Mouse (Mus musculus): ENCODE measurements around the gene Leap2.

The Leap2 gene

GRCm38 (mm10) chr11:53423036-53423435 lies at the start of gene Leap2:
Gene Leap2 (minus strand): TSS chr11:53423170.
- no peak for DNase-seq

- DNase-seq, result no peak
Observed at GRCm38 (mm10) chr11:53472709-53473108, 49.7 kb upstream of the Leap2 start.

DNA sequence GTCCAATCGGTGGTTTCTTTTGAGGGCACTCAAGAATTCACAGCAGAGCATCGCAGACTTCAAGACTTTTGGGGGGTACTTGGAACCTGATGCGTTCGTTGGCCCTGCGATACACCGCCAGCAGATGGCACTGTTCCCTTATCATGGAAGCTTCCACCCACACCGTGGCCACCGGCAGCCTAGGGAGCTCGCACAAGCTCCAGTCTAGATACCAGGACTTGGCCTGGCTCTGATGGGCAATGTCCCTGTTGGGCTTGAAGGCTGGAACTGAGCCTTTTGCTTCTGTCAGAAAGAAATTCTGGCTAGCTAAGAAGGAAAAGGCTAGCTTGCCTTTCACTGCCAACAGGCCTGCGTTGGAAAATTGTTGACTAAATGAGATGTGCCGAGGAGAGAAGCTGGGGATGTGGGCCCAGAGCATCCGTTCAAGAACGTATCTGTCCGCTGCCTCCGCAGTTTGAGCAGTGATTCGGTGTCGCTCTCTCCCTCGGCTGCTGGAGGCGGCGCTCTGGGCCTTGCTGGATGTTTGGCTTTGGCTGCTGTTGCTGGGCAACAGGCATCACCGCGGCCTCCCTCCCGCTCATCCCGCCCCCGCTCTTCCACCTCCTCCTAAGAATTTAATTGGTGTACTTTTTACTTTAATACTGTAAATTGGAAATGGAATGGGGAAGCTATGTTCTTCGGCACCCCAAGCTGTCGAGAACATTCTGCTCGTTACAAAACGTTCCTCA lies 47.2 kb upstream of the Leap2 start, which contains the start of gene Gm9837:
TSS of gene Gm9837 (minus strand) at position 512 of the 728 bp plus-strand sequence.
- DNase-seq, result peak; percentile 94

DNA sequence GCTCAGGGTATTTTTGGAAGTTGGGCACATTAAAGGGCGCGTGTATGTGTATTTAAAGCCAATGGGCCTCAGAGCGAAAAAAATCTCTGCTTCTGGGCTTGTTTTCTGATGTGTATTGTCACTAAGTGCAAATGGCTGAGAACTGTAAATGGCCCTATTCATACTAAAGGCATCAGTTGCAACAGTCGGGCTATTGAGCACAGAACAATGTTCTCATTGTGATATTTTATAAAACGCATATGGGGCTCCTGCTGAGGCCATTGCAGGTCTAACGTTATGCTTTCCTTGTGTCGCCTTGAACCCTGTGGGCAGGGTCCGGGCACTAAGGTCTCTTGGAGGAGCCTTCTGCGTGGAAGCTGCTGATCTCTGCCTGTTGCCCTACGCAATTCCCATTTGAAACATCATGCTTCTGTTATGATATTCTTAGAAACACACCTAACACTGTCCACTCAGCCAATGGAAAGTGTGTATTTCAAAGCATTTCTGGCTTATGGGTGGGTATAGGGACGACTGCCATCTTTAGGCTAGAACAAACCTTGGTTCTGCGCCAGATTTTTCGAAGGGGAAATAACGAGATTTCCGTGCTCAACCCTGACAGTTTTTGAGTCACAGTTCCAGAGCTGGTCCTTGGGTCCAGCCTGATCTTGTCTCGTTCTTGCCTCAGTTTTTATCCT lies 46.5 kb upstream of the Leap2 start:
- peak; percentile 67 for DNase-seq

GRCm38 (mm10) chr11:53466231-53466971 lies 43.4 kb upstream of the Leap2 start:
- peak; percentile 88 for DNase-seq

GRCm38 (mm10) chr11:53463551-53464424 lies 40.8 kb upstream of the Leap2 start:
- peak; percentile 67 for DNase-seq

GRCm38 (mm10) chr11:53461727-53462126 lies 38.8 kb upstream of the Leap2 start:
- DNase-seq, result peak; percentile 54

DNA sequence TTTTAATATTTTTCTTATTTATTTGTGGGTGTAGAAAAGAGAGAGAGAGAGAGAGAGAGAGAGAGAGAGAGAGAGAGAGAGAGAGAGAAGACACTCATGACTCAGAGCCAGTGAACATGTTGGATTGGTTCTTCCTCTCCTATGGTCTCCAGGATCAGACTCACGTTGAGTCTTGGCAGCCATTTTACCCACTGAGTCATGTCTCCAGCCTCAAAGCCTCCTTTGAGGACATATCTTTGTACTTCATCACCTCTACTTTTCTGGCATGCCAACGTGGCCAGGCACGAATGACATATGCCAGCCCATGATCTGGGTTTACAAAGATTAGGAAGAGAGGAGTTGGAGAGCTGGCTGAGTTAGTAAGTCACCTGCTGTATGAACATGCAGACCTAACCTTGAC lies 37.2 kb upstream of the Leap2 start:
- no peak for DNase-seq

- DNase-seq, result no peak
Observed at GRCm38 (mm10) chr11:53458996-53459395, 36.0 kb upstream of the Leap2 start.

DNA sequence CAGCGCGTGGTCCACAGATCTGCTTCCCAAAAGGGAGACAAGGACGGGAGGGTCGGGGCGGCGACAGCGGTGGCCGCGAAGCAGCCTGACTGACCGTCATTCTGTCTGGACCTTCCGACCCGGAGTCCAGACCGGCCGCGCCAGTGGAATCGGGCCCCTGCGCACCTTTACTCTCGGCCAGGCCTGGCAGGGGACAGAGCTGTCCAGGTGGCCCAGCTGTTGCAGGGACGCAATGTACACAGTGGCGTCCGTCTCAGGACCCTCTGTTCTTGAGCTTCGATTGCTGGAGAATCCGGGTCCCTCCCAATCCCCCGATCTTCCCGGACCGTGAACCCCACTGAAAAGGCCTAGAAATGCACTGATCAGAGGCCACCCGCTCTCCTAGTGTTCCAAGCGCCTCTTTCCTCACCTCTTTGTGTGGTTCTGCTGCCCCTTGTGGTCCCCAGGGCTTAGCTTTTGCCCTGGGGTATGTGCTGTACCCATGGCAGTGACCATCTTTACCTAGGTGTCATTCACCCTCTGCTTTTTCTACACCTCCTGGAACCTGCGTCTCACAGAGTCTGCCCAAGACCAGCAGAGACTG lies 34.5 kb upstream of the Leap2 start:
- DNase-seq, result peak; percentile 46

GRCm38 (mm10) chr11:53456474-53457371 lies 33.8 kb upstream of the Leap2 start, which contains the start of the genes Gm10447 and Shroom1:
Gene Gm10447 (minus strand): TSS chr11:53457110.
Gene Shroom1 (plus strand): TSS chr11:53457205.
- DNase-seq, result peak; percentile 63

GRCm38 (mm10) chr11:53453031-53453430 lies 30.1 kb upstream of the Leap2 start:
- no peak for DNase-seq

- no peak for DNase-seq
Observed at GRCm38 (mm10) chr11:53452396-53452795, 29.4 kb upstream of the Leap2 start.

DNA sequence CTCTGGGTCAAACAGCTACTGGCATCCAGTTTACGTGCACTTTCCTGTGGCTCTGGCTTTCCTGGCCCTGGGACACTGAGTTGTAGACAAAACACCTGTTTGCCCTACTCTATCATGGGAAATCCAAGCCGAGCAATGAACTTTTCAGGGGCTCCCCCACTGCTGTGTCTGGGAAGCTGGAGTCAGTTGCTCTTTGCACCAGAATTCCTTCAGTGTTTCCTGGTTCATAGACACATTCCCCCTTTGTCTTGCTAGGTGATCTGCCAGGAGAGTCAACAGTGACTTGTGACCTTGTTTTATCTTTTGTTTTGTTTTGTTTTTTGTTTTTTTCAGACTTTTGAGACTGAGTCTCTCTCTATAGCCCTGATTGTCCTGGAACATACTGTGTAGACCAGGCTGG lies 28.4 kb upstream of the Leap2 start:
- DNase-seq, result no peak

DNA sequence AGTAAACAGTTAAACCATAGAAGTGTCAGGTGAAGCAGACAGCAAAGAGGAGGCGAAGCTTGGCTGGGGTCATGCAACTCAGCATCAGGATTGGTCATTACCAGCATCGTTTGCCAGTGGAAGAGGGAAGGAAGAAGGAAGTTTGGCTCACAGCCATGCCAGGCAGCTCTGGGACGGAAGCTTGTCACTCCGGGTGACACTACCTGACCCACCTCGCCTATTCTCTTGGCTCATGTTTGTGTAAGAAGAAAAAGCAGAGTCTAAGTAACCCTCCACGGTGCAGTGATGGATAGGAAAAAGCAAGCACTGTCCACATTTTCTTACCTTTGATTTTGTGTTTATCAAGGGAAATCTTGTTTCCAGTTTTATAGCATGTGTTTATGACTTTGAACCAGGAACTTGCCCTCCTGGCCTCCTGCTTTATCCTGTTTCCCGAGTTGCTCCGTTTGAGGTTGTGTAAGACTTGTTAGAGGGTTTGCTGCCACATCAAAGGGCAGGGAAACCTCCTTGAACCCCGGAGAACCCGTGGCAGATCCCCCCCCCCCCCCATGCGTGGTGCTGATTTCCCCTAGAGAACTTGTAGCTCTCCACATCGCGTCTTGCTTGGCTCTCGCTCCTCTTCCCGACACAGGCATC lies 27.2 kb upstream of the Leap2 start:
- no peak for DNase-seq

GRCm38 (mm10) chr11:53448529-53448928 lies 25.6 kb upstream of the Leap2 start:
- no peak for DNase-seq

DNA sequence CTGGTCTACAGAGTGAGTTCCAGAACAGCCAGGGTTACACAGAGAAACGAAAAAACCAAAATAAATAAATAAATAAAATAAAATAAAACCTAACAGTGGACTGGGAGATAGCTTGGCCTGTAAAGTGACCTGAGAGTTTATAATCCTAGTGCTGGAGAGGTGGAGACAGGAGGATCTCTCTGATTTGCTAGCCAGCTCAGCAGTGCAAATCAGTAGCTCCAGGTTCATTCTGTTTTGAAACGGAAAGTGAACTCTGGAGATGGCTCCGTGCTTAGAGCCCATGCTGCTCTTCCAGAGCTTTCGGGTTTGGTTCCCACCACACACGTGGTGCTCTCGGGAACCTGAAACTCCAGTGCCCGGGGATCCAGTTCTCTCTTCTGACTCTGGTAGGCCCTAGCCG lies 25.0 kb upstream of the Leap2 start:
- DNase-seq, result no peak

- DNase-seq, result no peak
Observed at GRCm38 (mm10) chr11:53446183-53446582, 23.2 kb upstream of the Leap2 start.

GRCm38 (mm10) chr11:53445562-53445961 lies 22.6 kb upstream of the Leap2 start:
- no peak for DNase-seq

DNA sequence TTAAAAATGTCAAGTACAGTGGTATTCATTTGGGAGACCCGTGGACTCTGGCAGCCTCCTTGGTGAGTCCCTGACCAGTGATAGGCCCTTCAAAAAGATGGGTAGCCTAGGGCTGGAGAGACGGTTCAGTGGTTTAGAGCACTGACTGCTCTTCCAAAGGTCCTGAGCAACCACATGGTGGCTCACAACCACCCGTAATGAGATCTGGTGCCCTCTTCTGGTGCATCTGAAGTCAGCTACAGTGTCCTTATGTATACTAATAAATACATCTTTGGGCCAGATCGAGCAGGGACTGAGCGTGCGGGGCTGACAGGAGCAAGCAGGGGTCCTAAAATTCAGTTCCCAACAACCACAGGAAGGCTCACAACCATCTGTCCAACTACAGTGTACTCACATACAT lies 20.9 kb upstream of the Leap2 start:
- DNase-seq, result peak; percentile 26

DNA sequence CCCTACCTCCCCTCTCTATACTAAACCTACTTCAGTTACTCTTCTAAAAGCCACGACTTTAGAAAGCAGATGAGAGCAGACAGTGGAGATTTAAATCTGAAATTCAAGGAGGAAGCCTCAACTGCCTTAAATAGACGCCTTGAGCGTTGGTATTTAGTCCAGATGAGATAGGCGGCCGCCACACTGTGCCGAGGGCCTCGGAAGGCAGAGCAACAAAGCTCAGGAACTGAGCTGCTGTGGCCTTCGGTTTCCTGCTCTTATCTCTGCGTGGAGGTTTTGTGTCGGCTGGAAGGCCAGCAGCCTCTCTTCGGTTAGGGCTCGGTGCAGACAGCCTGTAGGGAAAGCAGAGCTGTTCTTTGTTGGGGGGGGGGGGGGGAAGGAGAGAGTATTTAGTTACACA lies 19.0 kb upstream of the Leap2 start:
- no peak for DNase-seq
